Mouse (Mus musculus) left cerebral cortex, adult 11 months (tissue): ENCODE data around the gene Fsip1.
A peak's percentile ranks its signal among the peaks of the same experiment; 100 is the strongest.
"Not testable (repeated sequence)": the region's sequence is repeated elsewhere in the genome, so short reads cannot be mapped to it uniquely, and the experiment has no call there.

Experiments
- DNase-seq: peaks from one replicate; pipeline ENCODE4 v3.0.0; 2022; ENCODE audit warnings: low spot score

Fsip1 gene

GRCm38 (mm10) chr2:118174558-118175383, 82.0 kb downstream of the Fsip1 start:
- no peak for DNase-seq

GRCm38 (mm10) chr2:118168225-118168624, 88.5 kb downstream of the Fsip1 start:
- no peak for DNase-seq

GRCm38 (mm10) chr2:118167731-118168130, 89.0 kb downstream of the Fsip1 start:
- no peak for DNase-seq

- DNase-seq, result no peak
Observed at GRCm38 (mm10) chr2:118165691-118166090, 91.1 kb downstream of the Fsip1 start.

GRCm38 (mm10) chr2:118164137-118164536, 92.6 kb downstream of the Fsip1 start:
- DNase-seq, result no peak

GRCm38 (mm10) chr2:118162486-118162885, 94.3 kb downstream of the Fsip1 start:
- DNase-seq, result no peak

DNA sequence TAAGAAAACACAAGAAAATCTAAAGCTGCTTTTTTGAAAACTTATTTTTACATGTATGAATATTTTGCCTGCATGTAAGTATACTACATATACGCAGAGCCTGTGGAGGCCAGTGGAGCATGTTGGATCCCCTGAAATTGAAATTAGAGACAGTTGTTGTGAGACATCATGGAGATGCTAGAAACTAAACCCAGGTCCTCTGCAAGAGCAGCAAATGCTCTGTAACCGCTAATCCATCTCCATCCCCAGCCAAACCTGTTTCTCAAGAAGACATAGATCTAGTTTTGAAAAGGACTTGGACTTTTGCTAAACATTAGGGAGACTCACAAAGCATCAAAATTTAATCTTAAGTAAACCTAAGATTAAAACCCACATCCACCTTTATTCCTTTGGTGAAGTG, 95.8 kb downstream of the Fsip1 start:
- DNase-seq, result no peak

GRCm38 (mm10) chr2:118160547-118160946, 96.2 kb downstream of the Fsip1 start:
- no peak for DNase-seq

- DNase-seq, result no peak
Observed at GRCm38 (mm10) chr2:118159126-118159525, 97.6 kb downstream of the Fsip1 start.

DNA sequence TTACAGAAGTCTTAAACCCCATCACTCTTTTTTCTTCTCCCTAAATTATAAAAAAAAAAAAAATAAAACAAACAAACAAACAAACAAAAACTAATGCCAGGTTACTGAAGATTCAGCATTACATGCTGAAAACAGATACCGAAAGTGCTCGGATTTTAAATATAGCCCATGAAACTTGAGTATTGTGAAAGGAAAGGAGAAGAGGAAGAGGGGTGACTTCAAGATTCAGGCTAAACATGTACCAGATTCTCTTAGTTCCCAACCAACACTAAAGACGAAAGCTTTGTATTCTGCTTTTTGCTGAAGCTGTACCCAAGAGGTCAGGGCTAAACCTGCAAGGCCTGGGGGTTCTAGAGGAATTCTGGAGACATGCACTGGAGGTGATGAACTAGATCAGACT, 98.7 kb downstream of the Fsip1 start:
- no peak for DNase-seq

DNA sequence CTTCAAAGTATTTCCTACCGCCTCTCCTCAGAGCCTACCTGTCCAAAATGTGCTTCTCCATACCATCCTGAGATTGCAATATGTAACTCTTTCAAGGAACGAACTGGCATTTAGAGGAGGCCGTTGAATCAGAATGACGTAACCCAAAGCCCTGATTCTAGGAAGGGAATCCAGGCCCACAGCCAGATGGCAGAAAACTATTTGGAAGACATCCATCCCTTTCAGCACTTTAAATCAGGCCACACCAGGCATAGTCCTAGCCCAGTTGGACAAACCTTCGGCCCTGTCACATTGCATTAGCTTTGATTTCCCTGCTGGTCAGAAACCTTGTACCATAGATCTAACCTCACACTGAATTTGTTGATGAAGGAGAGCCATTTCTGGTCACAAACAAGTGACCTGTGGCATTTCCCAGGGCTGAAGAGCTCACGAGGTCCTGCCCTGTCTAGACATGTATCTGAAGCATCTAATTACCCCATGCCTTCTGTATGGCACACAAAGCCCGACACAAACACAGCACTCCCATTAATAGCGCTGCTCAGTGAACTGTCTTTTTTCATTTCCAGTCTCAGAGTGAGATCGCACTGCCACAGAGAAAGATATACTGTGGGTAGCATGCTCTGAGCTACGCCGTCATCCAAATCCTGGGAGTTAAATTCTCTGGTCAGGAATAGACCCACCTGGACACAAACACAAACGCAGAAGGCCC, 106.8 kb downstream of the Fsip1 start:
- DNase-seq, result peak; percentile 12

DNA sequence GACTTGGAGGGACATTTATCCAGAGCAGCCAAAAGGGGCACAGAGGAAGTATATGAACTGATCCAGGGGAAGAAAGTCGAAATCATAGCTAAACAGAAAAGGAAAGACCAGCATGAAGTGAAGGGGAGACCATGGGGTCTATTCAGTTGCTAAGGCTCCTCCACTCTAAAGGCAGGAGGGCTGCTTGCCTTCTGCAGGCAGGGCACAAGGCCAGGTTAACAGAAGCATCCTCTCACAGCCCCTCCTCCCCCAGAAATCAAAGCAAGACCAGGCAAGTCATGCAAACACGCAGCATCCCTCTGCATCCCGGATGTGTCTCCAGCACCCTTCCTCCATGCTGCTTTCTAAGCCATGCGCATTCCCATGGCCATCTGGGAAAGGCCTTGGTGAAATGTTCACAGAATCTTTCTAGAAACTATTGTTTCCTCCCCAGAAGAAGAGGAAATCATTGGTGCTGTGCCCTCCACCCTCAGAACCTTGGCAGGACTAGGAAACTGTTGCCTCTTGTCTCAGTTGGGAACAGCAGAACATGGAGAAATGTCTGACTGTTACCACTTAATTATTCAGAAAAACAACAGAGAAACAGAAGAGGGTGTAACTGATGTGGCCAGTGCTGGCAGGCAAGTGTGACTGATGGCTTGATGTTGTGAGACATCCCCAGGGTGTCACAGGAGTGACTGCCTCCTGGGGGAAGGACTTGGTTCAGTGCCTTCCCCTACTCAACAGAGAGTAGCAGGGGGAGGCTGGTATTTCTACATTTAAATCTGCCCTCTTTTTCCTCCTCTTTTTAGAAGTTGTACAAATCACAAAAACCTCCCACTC, 108.2 kb downstream of the Fsip1 start:
- no peak for DNase-seq

GRCm38 (mm10) chr2:118147749-118148148, 109.0 kb downstream of the Fsip1 start:
- DNase-seq, result not testable (repeated sequence)

DNA sequence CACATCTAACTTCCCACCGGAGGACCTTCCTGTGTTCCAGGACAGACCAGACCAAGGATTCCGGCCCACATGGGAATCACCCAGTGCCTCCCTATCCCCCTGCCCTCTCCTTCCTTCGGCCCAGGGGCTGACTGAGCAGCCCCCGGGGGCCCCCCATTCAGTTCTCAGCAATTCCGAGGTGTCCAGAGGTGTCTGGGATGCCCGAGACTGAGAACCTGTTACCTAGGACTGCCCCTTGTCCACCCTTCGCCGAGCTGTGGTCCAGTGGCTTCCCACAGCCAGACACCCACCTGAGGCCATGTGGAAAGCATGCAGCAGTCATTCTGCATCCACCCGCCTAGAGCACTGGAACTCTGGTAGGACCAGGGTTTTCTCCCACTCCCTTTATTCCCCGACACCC, 115.1 kb downstream of the Fsip1 start:
- DNase-seq, result no peak

DNA sequence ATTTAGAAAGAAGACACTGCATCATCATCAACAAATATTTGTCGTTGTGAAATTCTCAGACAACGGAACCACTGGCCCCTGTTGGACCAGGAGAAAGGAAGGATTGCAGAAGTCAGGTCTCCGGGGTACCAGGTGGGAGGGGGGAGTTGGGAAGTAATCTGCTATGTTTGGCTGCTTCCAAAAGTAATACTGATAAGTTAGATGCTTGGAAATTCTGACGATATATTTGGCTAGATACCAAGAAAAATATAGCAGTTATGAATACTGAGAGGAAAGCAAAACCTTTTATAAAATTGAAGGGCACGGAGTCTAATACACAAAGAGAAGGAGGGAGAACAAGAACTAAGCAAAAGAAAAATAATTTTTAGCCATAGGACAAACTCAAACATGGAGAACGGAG, 117.5 kb downstream of the Fsip1 start:
- DNase-seq, result no peak

- DNase-seq, result no peak
Observed at GRCm38 (mm10) chr2:118137776-118138175, 119.0 kb downstream of the Fsip1 start.

- DNase-seq, result no peak
Observed at GRCm38 (mm10) chr2:118137071-118137470, 119.7 kb downstream of the Fsip1 start.

GRCm38 (mm10) chr2:118128313-118128712, 128.5 kb downstream of the Fsip1 start:
- DNase-seq, result no peak

DNA sequence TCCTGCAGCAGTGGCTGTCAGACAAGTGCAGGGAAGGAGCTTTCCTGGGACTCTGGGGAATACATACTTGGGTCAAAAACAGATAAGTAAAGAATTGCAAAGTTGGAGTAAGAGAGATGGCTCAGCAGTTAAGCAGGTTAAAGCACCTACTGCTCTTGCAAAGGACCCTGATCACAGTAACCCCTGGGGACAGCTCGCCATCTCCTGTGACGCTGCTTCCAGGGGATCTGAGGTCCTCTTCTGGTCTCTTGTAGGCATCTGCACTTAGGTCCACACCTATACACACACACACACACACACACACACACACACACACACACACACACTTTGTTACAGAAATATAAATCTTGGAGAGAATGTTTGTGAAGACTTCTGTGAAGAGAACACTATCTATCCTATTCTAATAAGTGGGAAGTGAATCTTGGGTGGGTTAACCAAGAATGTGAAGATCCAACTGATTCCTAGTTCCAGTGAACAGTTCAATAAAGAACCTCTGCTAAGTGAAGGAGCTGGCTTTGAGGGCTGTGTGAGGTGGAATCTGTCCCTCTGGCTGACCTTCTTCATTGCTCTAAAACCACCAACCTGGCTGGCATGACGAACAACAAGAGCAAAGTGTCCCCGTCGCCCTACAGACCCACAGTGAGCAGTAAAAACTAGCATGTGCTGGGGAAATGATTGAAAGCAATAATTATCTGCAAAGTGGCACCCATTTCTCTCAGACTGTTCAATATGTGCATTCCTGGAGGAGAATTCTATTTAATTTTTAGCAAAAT, 129.1 kb downstream of the Fsip1 start:
- DNase-seq, result no peak

- DNase-seq, result no peak
Observed at GRCm38 (mm10) chr2:118125943-118126470, 130.8 kb downstream of the Fsip1 start.

DNA sequence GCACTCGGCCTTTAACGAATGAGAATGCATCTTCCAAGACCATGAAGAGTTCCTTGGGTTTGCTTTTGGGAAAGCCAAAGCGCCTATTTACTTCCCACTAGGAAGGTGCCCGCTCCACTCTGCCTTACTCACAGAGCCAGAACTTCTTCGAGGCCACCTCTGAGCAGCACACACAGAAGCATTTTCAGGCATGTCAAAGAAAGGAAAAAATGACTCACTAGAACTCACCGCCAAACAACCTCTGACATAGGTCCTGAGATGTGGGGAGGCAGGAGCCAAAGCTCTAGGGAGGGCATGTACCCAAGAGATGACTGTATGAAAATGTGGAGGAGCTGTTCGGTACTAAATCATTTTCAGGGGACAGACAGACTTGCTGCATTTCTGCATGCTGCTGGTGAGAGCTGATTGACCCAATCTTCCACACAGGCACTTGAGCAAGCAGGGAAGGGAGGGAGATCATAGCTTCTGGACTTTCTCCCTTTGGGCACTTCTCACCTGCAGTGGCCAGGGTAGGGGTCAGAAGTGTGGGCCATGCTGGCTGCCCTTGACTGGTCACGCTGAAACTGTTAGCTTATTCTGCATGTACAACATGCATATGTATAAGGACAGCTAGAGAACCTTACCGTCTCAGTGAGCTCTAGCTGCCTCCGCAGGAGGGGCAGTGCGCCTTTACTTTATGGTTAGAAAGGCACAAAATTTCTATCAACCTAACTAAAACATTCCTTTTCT, 131.4 kb downstream of the Fsip1 start:
- DNase-seq, result no peak
